Mouse (Mus musculus) ES-E14 (cell line): ENCODE measurements around the gene Ubxn10. TPM values are rescaled to one million over a fixed set of nuclear protein-coding genes. Genes with fewer than 3 reads are reported as not detected.

Source experiments
- DNase-seq: peaks from one replicate; pipeline ENCODE4 v3.0.0-alpha.2; 2013; ENCODE audit warnings: low read depth, low spot score
- H3K27ac ChIP-seq: 2 replicates; pipeline ENCODE4 v1.5.1; 2012; ENCODE audit warnings: low read depth, mild to moderate bottlenecking, low read length, moderate library complexity, mixed read lengths; ENCODE audit not compliant: poor library complexity, insufficient read depth, severe bottlenecking
- H3K36me3 ChIP-seq: 2 replicates; pipeline ENCODE4 v1.6.1; 2012; ENCODE audit warnings: mild to moderate bottlenecking, low read length, moderate library complexity, mixed read lengths; ENCODE audit not compliant: control insufficient read depth, poor library complexity, insufficient read depth, severe bottlenecking
- H3K4me1 ChIP-seq, 2 experiments: fragments of 150-350 bp in 1 of 2; sonication (generic) in 1 of 2; 2 replicates each; pipeline ENCODE4 v1.6.1; 2012; ENCODE audit warnings: low read length in 2 of 2, mild to moderate bottlenecking in 1 of 2, mixed read lengths in 1 of 2; ENCODE audit not compliant: control insufficient read depth in 2 of 2, insufficient read depth in 2 of 2, poor library complexity in 1 of 2
- H3K4me3 ChIP-seq, 2 experiments: fragments of 150-350 bp in 1 of 2; sonication (generic) in 1 of 2; 2 replicates each; pipeline ENCODE4 v1.5.1; 2012; ENCODE audit warnings: low read length in 2 of 2, low read depth in 1 of 2, mild to moderate bottlenecking in 1 of 2, mixed read lengths in 1 of 2; ENCODE audit not compliant: insufficient read depth in 1 of 2, poor library complexity in 1 of 2, severe bottlenecking in 1 of 2
- H3K9ac ChIP-seq: 2 replicates; pipeline ENCODE4 v1.6.1; 2012; ENCODE audit warnings: low read depth, mild to moderate bottlenecking, low read length, mixed read lengths; ENCODE audit not compliant: poor library complexity, insufficient read depth, severe bottlenecking
- H3K9me3 ChIP-seq: fragments of 150-350 bp; sonication (generic); 2 replicates; pipeline ENCODE4 v1.6.1; 2012; ENCODE audit warnings: low read depth, mild to moderate bottlenecking, low read length; ENCODE audit not compliant: control insufficient read depth, insufficient read depth
- CHD2 ChIP-seq: IDR thresholded peaks from 2 replicates; pipeline ENCODE4 v1.6.1; 2014; ENCODE audit warnings: mild to moderate bottlenecking, low read depth, low read length, inconsistent platforms
- HCFC1 ChIP-seq: IDR thresholded peaks from 2 replicates; pipeline ENCODE4 v1.6.1; 2012; ENCODE audit warnings: low read length, inconsistent platforms, borderline replicate concordance; ENCODE audit not compliant: insufficient read depth
- MAFK ChIP-seq: IDR thresholded peaks from 2 replicates; pipeline ENCODE4 v1.6.1; 2014; ENCODE audit warnings: mild to moderate bottlenecking, low read depth, low read length, inconsistent platforms; ENCODE audit not compliant: insufficient read depth
- ZC3H11A ChIP-seq: IDR thresholded peaks from 2 replicates; pipeline ENCODE4 v1.6.1; 2012; ENCODE audit warnings: low read depth, mild to moderate bottlenecking, inconsistent platforms, low read length, borderline replicate concordance
- ZNF384 ChIP-seq: IDR thresholded peaks from 2 replicates; pipeline ENCODE4 v1.6.1; 2012; ENCODE audit warnings: low read depth, low read length, inconsistent platforms
- in situ Hi-C, 2 experiments: fragments of 600-800 bp; cut with MboI; formaldehyde crosslinking; loops; one replicate each; pipeline ENCODE4 v1.15.1; 2025; ENCODE audit warnings: low sequenced_read_pairs in 2 of 2, inconsistent platforms in 1 of 2; ENCODE audit not compliant: unreplicated experiment in 2 of 2
- total RNA-seq: library from RNA; depleted of rRNA; stranded (reverse); fragments of 300-350 nt; gene quantifications from 2 replicates; pipeline ENCODE4 v1.2.3, GENCODE M21; 2012

The Ubxn10 gene
- total RNA-seq, 1 experiment: 1.1 TPM

GRCm38 (mm10) chr4:138691443-138692181 lies 45.4 kb downstream of the Ubxn10 start:
- no peaks in the 10 kb centered on the region for H3K36me3 ChIP-seq
- H3K4me3 ChIP-seq: no peak overlapping the region
- H3K4me1 ChIP-seq: peaks cover 17 to 24% of the 10 kb centered on the region in 2 experiments; a peak in 3 of 4 replicates
- no peak overlapping the region for H3K27ac ChIP-seq
- no peak for DNase-seq
- H3K9ac ChIP-seq: no peak overlapping the region
- no peaks in the 10 kb centered on the region for H3K9me3 ChIP-seq
- in situ Hi-C loops: no loop called here
- no peak for TF ChIP-seq HCFC1
- TF ChIP-seq MAFK: no peak
- TF ChIP-seq ZC3H11A: no peak
- no peak for TF ChIP-seq CHD2

- no peaks in the 10 kb centered on the region for H3K36me3 ChIP-seq
- no peak overlapping the region for H3K9ac ChIP-seq
- H3K4me1 ChIP-seq: peaks cover 17 to 24% of the 10 kb centered on the region in 2 experiments; a peak in 3 of 4 replicates
- in situ Hi-C loops: no loop called here
- no peak for DNase-seq
- no peaks in the 10 kb centered on the region for H3K9me3 ChIP-seq
- H3K4me3 ChIP-seq: no peak overlapping the region
- TF ChIP-seq ZC3H11A (no peak), HCFC1 (no peak), MAFK (no peak), CHD2 (no peak), ZNF384 (no peak)
- H3K27ac ChIP-seq: no peak overlapping the region
These were observed 46.4 kb downstream of the Ubxn10 start for GRCm38 (mm10) chr4:138690561-138690960.

GRCm38 (mm10) chr4:138689094-138689512 lies 47.9 kb downstream of the Ubxn10 start:
- no peak overlapping the region for H3K4me3 ChIP-seq
- no peak overlapping the region for H3K27ac ChIP-seq
- TF ChIP-seq ZC3H11A: no peak
- TF ChIP-seq ZNF384: no peak
- no peak for TF ChIP-seq HCFC1
- no peak for TF ChIP-seq CHD2
- no peak for TF ChIP-seq MAFK
- H3K4me1 ChIP-seq: peaks cover 17 to 26% of the 10 kb centered on the region in 2 experiments; a peak in 3 of 4 replicates
- no peaks in the 10 kb centered on the region for H3K36me3 ChIP-seq
- in situ Hi-C loops: no loop called here
- DNase-seq: no peak
- H3K9me3 ChIP-seq: no peaks in the 10 kb centered on the region
- H3K9ac ChIP-seq: no peak overlapping the region

GRCm38 (mm10) chr4:138685813-138686212 lies 51.2 kb downstream of the Ubxn10 start:
- Histone ChIP-seq H3K27ac (no peak overlapping the region), H3K4me1 (peaks cover 7 to 20% of the 10 kb centered on the region in 2 experiments; a peak in 2 of 4 replicates), H3K9me3 (no peaks in the 10 kb centered on the region), H3K4me3 (no peak overlapping the region), H3K36me3 (no peaks in the 10 kb centered on the region), H3K9ac (no peak overlapping the region)
- TF ChIP-seq HCFC1 (no peak), ZC3H11A (no peak), CHD2 (no peak), ZNF384 (no peak), MAFK (no peak)
- in situ Hi-C loops: no loop called here
- no peak for DNase-seq
